Mouse (Mus musculus): ENCODE measurements around the gene Myh6.

DNA sequence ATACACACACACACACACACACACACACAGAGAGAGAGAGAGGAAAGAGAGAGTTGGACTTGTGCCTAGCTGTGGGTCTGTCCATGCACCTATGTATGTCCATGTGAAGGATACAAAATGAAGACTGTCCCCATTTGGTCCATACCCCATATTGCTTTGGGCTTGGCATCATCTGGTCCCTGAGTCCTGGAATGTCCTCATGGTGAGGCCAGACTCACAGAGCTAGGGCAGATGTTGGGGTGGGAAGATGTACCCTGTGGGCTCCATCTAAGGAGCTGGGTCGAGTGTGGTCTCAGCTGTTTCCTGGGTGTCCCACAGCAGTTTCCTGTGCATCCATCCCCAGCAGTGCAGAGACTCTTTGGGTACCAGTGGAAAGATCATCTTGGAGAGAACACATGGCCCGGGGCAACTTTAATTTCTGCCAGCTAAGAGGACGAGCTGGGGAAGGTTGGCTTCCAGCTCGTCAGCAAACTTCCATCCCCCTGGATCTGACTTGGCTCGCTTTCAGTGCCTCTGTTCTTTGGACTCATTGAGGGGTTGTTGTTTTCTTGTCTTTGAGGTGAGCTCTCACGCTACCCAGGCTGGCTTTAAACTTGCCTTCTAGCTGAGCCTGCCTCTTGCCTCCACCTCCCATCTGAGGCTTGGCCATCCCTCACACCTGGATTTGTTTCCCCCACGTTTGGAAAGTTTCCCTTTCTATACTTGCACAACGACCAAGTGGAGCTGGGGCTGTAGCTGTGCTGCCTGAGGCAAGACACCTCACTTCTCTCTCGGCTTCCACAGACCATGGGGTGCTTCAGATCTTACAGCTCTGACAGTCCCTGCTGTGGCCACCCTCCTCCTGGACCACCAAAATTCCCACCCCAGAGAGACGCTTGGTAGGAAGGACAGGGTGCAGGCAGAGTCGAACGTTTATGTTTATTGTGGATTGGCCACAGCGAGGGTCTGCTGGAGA, 25.4 kb downstream of the Myh6 start:
- TF ChIP-seq CTCF (IDR thresholded peaks at IDR 0.05; ENCODE audit: extremely low read depth, insufficient read length, insufficient replicate concordance, low read depth, low read length), result no peak
- no peak for TF ChIP-seq POLR2A (IDR thresholded peaks at IDR 0.05; ENCODE audit: low read depth, low read length)

All from small intestine, adult 2 months (tissue).